Mouse (Mus musculus): ENCODE measurements around the gene Pgam1. TPM values are rescaled to one million over a fixed set of nuclear protein-coding genes. Genes with fewer than 3 reads are reported as not detected.

Pgam1 gene
- polyA plus RNA-seq, 1 experiment, result 403 TPM

- no peak for TF ChIP-seq POLR2A (IDR thresholded peaks at IDR 0.05; ENCODE audit: low read depth, low read length)
- TF ChIP-seq CTCF (IDR thresholded peaks at IDR 0.05; ENCODE audit: borderline replicate concordance, insufficient read depth, low read length), result no peak
- Histone ChIP-seq H3K4me1 (ENCODE audit: control insufficient read depth, insufficient read depth, low read length) (no peaks in the 10 kb centered on the region), H3K4me3 (ENCODE audit: insufficient read depth, low read length) (no peak overlapping the region), H3K27ac (ENCODE audit: insufficient read depth, low read length) (no peak overlapping the region)
Measured at GRCm38 (mm10) chr19:41920412-41921067, 8.8 kb downstream of the Pgam1 start.

- TF ChIP-seq CTCF (IDR thresholded peaks at IDR 0.05; ENCODE audit: borderline replicate concordance, insufficient read depth, low read length) (no peak), POLR2A (IDR thresholded peaks at IDR 0.05; ENCODE audit: low read depth, low read length) (no peak)
- peak overlapping the region; percentile 85 for H3K4me3 ChIP-seq (ENCODE audit: insufficient read depth, low read length)
- H3K4me1 ChIP-seq (ENCODE audit: control insufficient read depth, insufficient read depth, low read length), result peaks cover 6% of the 10 kb centered on the region; the same call in 1 of the 2 replicates
- H3K27ac ChIP-seq (ENCODE audit: insufficient read depth, low read length), result no peak overlapping the region
Measured at GRCm38 (mm10) chr19:41932686-41933085, 21.0 kb downstream of the Pgam1 start.

GRCm38 (mm10) chr19:41933179-41934086 lies 21.7 kb downstream of the Pgam1 start, which contains the start of the genes Exosc1 and Zdhhc16:
TSS of gene Exosc1 (minus strand) at chr19:41933423.
TSS of gene Zdhhc16 (plus strand) at chr19:41933480.
- peaks cover 6% of the 10 kb centered on the region; the same call in 1 of the 2 replicates for H3K4me1 ChIP-seq (ENCODE audit: control insufficient read depth, insufficient read depth, low read length)
- TF ChIP-seq POLR2A (IDR thresholded peaks at IDR 0.05; ENCODE audit: low read depth, low read length) (peak; percentile 72), CTCF (IDR thresholded peaks at IDR 0.05; ENCODE audit: borderline replicate concordance, insufficient read depth, low read length) (no peak)
- peak within 1 kb of the TSS; percentile 85 for H3K4me3 ChIP-seq (ENCODE audit: insufficient read depth, low read length)
- peak within 1 kb of the TSS; percentile 7; the same call in 1 of the 2 replicates for H3K27ac ChIP-seq (ENCODE audit: insufficient read depth, low read length)

- Histone ChIP-seq H3K27ac (ENCODE audit: insufficient read depth, low read length) (no peak overlapping the region), H3K4me1 (ENCODE audit: control insufficient read depth, insufficient read depth, low read length) (peaks cover 6% of the 10 kb centered on the region; the same call in 1 of the 2 replicates), H3K4me3 (ENCODE audit: insufficient read depth, low read length) (peak overlapping the region; percentile 81)
- TF ChIP-seq CTCF (IDR thresholded peaks at IDR 0.05; ENCODE audit: borderline replicate concordance, insufficient read depth, low read length) (no peak), POLR2A (IDR thresholded peaks at IDR 0.05; ENCODE audit: low read depth, low read length) (no peak)
Measured at GRCm38 (mm10) chr19:41934124-41934523, 22.4 kb downstream of the Pgam1 start.

- H3K4me1 ChIP-seq (ENCODE audit: control insufficient read depth, insufficient read depth, low read length), result peaks cover 6% of the 10 kb centered on the region; the same call in 1 of the 2 replicates
- no peak overlapping the region for H3K4me3 ChIP-seq (ENCODE audit: insufficient read depth, low read length)
- TF ChIP-seq CTCF (IDR thresholded peaks at IDR 0.05; ENCODE audit: borderline replicate concordance, insufficient read depth, low read length), result no peak
- TF ChIP-seq POLR2A (IDR thresholded peaks at IDR 0.05; ENCODE audit: low read depth, low read length), result no peak
Measured at GRCm38 (mm10) chr19:41935921-41936320, 24.2 kb downstream of the Pgam1 start.

GRCm38 (mm10) chr19:41938539-41938938 lies 26.8 kb downstream of the Pgam1 start:
- Histone ChIP-seq H3K4me1 (ENCODE audit: control insufficient read depth, insufficient read depth, low read length) (peaks cover 2% of the 10 kb centered on the region; the same call in 1 of the 2 replicates), H3K27ac (ENCODE audit: insufficient read depth, low read length) (no peak overlapping the region), H3K4me3 (ENCODE audit: insufficient read depth, low read length) (no peak overlapping the region)
- TF ChIP-seq POLR2A (IDR thresholded peaks at IDR 0.05; ENCODE audit: low read depth, low read length), result no peak
- TF ChIP-seq CTCF (IDR thresholded peaks at IDR 0.05; ENCODE audit: borderline replicate concordance, insufficient read depth, low read length), result no peak

More at GRCm38 (mm10) chr19:41935921-41936320, 24.2 kb downstream of the Pgam1 start:
- peak overlapping the region; percentile 82 for H3K27ac ChIP-seq (ENCODE audit: insufficient read depth, low read length)

GRCm38 (mm10) chr19:41943841-41944240 lies 32.1 kb downstream of the Pgam1 start:
- H3K4me1 ChIP-seq (ENCODE audit: control insufficient read depth, insufficient read depth, low read length), result no peaks in the 10 kb centered on the region
- TF ChIP-seq POLR2A (IDR thresholded peaks at IDR 0.05; ENCODE audit: low read depth, low read length) (no peak), CTCF (IDR thresholded peaks at IDR 0.05; ENCODE audit: borderline replicate concordance, insufficient read depth, low read length) (no peak)
- no peak overlapping the region for H3K27ac ChIP-seq (ENCODE audit: insufficient read depth, low read length)
- H3K4me3 ChIP-seq (ENCODE audit: insufficient read depth, low read length), result no peak overlapping the region

GRCm38 (mm10) chr19:41952287-41952686 lies 40.6 kb downstream of the Pgam1 start:
- no peak for TF ChIP-seq POLR2A (IDR thresholded peaks at IDR 0.05; ENCODE audit: low read depth, low read length)
- TF ChIP-seq CTCF (IDR thresholded peaks at IDR 0.05; ENCODE audit: borderline replicate concordance, insufficient read depth, low read length), result no peak
- H3K27ac ChIP-seq (ENCODE audit: insufficient read depth, low read length), result no peak overlapping the region
- H3K4me3 ChIP-seq (ENCODE audit: insufficient read depth, low read length), result no peak overlapping the region
- H3K4me1 ChIP-seq (ENCODE audit: control insufficient read depth, insufficient read depth, low read length), result no peaks in the 10 kb centered on the region

GRCm38 (mm10) chr19:41953574-41953973 lies 41.9 kb downstream of the Pgam1 start:
- TF ChIP-seq POLR2A (IDR thresholded peaks at IDR 0.05; ENCODE audit: low read depth, low read length) (no peak), CTCF (IDR thresholded peaks at IDR 0.05; ENCODE audit: borderline replicate concordance, insufficient read depth, low read length) (no peak)
- Histone ChIP-seq H3K4me1 (ENCODE audit: control insufficient read depth, insufficient read depth, low read length) (no peaks in the 10 kb centered on the region), H3K27ac (ENCODE audit: insufficient read depth, low read length) (no peak overlapping the region), H3K4me3 (ENCODE audit: insufficient read depth, low read length) (no peak overlapping the region)

Other genes with a start within 250 kb of the Pgam1 start
- gene Slit1, start 168.3 kb upstream of the Pgam1 start, polyA plus RNA-seq (2011; ENCODE audit: insufficient read length, low read depth, missing spikeins), result 0.46 and 0.68 TPM in 2 replicates
- gene Arhgap19, start 109.9 kb upstream of the Pgam1 start, polyA plus RNA-seq (2011; ENCODE audit: insufficient read length, low read depth, missing spikeins), result 7.0 and 10.4 TPM in 2 replicates
- gene Frat1, start 82.0 kb upstream of the Pgam1 start, polyA plus RNA-seq (2011; ENCODE audit: insufficient read length, low read depth, missing spikeins), result 0.26 TPM in 1 of 2 replicates, not detected in the other
- 0.56 TPM in 1 of 2 replicates, not detected in the other for gene Frat2, start 63.8 kb upstream of the Pgam1 start, polyA plus RNA-seq (2011; ENCODE audit: insufficient read length, low read depth, missing spikeins)
- 11.3 and 12.8 TPM in 2 replicates for gene Rrp12, start 15.8 kb upstream of the Pgam1 start, polyA plus RNA-seq (2011; ENCODE audit: insufficient read length, low read depth, missing spikeins)
- 49.8 and 50.9 TPM in 2 replicates for gene Exosc1, start 21.5 kb downstream of the Pgam1 start, polyA plus RNA-seq (2011; ENCODE audit: insufficient read length, low read depth, missing spikeins)
- 65.7 and 89.8 TPM in 2 replicates for gene Zdhhc16, start 21.6 kb downstream of the Pgam1 start, polyA plus RNA-seq (2011; ENCODE audit: insufficient read length, low read depth, missing spikeins)
- gene Mms19, start 69.2 kb downstream of the Pgam1 start, polyA plus RNA-seq (2011; ENCODE audit: insufficient read length, low read depth, missing spikeins), result 53.2 and 54.2 TPM in 2 replicates
- gene Ubtd1, start 69.8 kb downstream of the Pgam1 start, polyA plus RNA-seq (2011; ENCODE audit: insufficient read length, low read depth, missing spikeins), result 29.8 and 39.5 TPM in 2 replicates
- gene Ankrd2, start 124.1 kb downstream of the Pgam1 start, polyA plus RNA-seq (2011; ENCODE audit: insufficient read length, low read depth, missing spikeins), result not detected in 2 replicates
- 1.3 and 1.7 TPM in 2 replicates for gene Hoga1, start 133.7 kb downstream of the Pgam1 start, polyA plus RNA-seq (2011; ENCODE audit: insufficient read length, low read depth, missing spikeins)
- 0.51 TPM in 1 of 2 replicates, not detected in the other for gene 4933411K16Rik, start 140.3 kb downstream of the Pgam1 start, polyA plus RNA-seq (2011; ENCODE audit: insufficient read length, low read depth, missing spikeins)
- 8.2 and 9.6 TPM in 2 replicates for gene Morn4, start 174.4 kb downstream of the Pgam1 start, polyA plus RNA-seq (2011; ENCODE audit: insufficient read length, low read depth, missing spikeins)
- gene Pi4k2a, start 178.5 kb downstream of the Pgam1 start, polyA plus RNA-seq (2011; ENCODE audit: insufficient read length, low read depth, missing spikeins), result 25.6 and 27.7 TPM in 2 replicates
- gene Avpi1, start 217.1 kb downstream of the Pgam1 start, polyA plus RNA-seq (2011; ENCODE audit: insufficient read length, low read depth, missing spikeins), result 18.4 TPM in 2 replicates
- gene Marveld1, start 235.5 kb downstream of the Pgam1 start, polyA plus RNA-seq (2011; ENCODE audit: insufficient read length, low read depth, missing spikeins), result 64.5 and 68.2 TPM in 2 replicates